Mouse (Mus musculus): ENCODE measurements around the gene Zfp825. TPM values are rescaled to one million over a fixed set of nuclear protein-coding genes. Genes with fewer than 3 reads are reported as not detected.
"Not testable (repeated sequence)": the region's sequence is repeated elsewhere in the genome, so short reads cannot be mapped to it uniquely, and the experiment has no call there.

Gene Zfp825
- total RNA-seq, 1 experiment, result 10.1 TPM

- Histone ChIP-seq H3K36me3 (ENCODE audit: control insufficient read depth, insufficient read depth, low read length, poor library complexity, severe bottlenecking) (no peaks in the 10 kb centered on the region), H3K4me1 (ENCODE audit: control insufficient read depth in 2 of 2, insufficient read depth in 2 of 2, low read length in 2 of 2, poor library complexity in 1 of 2) (no peaks in the 10 kb centered on the region), H3K27ac (ENCODE audit: insufficient read depth, low read depth, low read length, poor library complexity, severe bottlenecking) (peak overlapping the region; percentile 53), H3K9me3 (ENCODE audit: control insufficient read depth, insufficient read depth, low read depth, low read length) (no peaks in the 10 kb centered on the region), H3K9ac (ENCODE audit: insufficient read depth, low read depth, low read length, poor library complexity, severe bottlenecking) (peak overlapping the region; percentile 54), H3K4me3 (ENCODE audit: insufficient read depth in 1 of 2, low read depth in 1 of 2, low read length in 2 of 2, poor library complexity in 1 of 2, severe bottlenecking in 1 of 2) (peak overlapping the region; percentile 73 to 93)
- DNase-seq (ENCODE audit: low read depth, low spot score), result peak; percentile 59
- 0 out of 2 replicates have a peak, but pooled peaks have one; percentile 18 for TF ChIP-seq CHD2 (IDR thresholded peaks at IDR 0.05; ENCODE audit: low read depth, low read length)
- TF ChIP-seq MAFK (IDR thresholded peaks at IDR 0.05; ENCODE audit: insufficient read depth, low read depth, low read length), result no peak
- in situ Hi-C loops (cut with MboI; ENCODE audit: low sequenced_read_pairs in 2 of 2, unreplicated experiment in 2 of 2), result no loop called here
Observed at GRCm38 (mm10) chr13:74522481-74523237, 28.9 kb upstream of the Zfp825 start.

- in situ Hi-C loops (cut with MboI; ENCODE audit: low sequenced_read_pairs in 2 of 2, unreplicated experiment in 2 of 2); H3K27ac ChIP-seq (ENCODE audit: insufficient read depth, low read depth, low read length, poor library complexity, severe bottlenecking); H3K9me3 ChIP-seq (ENCODE audit: control insufficient read depth, insufficient read depth, low read depth, low read length); H3K4me1 ChIP-seq (ENCODE audit: control insufficient read depth in 2 of 2, insufficient read depth in 2 of 2, low read length in 2 of 2, poor library complexity in 1 of 2); DNase-seq (ENCODE audit: low read depth, low spot score); H3K36me3 ChIP-seq (ENCODE audit: control insufficient read depth, insufficient read depth, low read length, poor library complexity, severe bottlenecking): not testable (repeated sequence)
- peak overlapping the region; percentile 73 to 93 for H3K4me3 ChIP-seq (ENCODE audit: insufficient read depth in 1 of 2, low read depth in 1 of 2, low read length in 2 of 2, poor library complexity in 1 of 2, severe bottlenecking in 1 of 2)
- peak overlapping the region; percentile 75 for H3K9ac ChIP-seq (ENCODE audit: insufficient read depth, low read depth, low read length, poor library complexity, severe bottlenecking)
Observed at GRCm38 (mm10) chr13:74522141-74522480, 28.3 kb upstream of the Zfp825 start.

GRCm38 (mm10) chr13:74507981-74508380 lies 14.2 kb upstream of the Zfp825 start:
- H3K36me3 ChIP-seq (ENCODE audit: control insufficient read depth, insufficient read depth, low read length, poor library complexity, severe bottlenecking); DNase-seq (ENCODE audit: low read depth, low spot score); H3K4me1 ChIP-seq (ENCODE audit: control insufficient read depth in 2 of 2, insufficient read depth in 2 of 2, low read length in 2 of 2, poor library complexity in 1 of 2); in situ Hi-C loops (cut with MboI; ENCODE audit: low sequenced_read_pairs in 2 of 2, unreplicated experiment in 2 of 2); H3K27ac ChIP-seq (ENCODE audit: insufficient read depth, low read depth, low read length, poor library complexity, severe bottlenecking); H3K4me3 ChIP-seq (ENCODE audit: insufficient read depth in 1 of 2, low read depth in 1 of 2, low read length in 2 of 2, poor library complexity in 1 of 2, severe bottlenecking in 1 of 2); H3K9ac ChIP-seq (ENCODE audit: insufficient read depth, low read depth, low read length, poor library complexity, severe bottlenecking); H3K9me3 ChIP-seq (ENCODE audit: control insufficient read depth, insufficient read depth, low read depth, low read length): not testable (repeated sequence)

- not testable (repeated sequence) for H3K4me3 ChIP-seq (ENCODE audit: insufficient read depth in 1 of 2, low read depth in 1 of 2, low read length in 2 of 2, poor library complexity in 1 of 2, severe bottlenecking in 1 of 2)
Observed at GRCm38 (mm10) chr13:74502851-74503250, 9.1 kb upstream of the Zfp825 start.

GRCm38 (mm10) chr13:74499696-74500095 lies 5.9 kb upstream of the Zfp825 start:
- H3K27ac ChIP-seq (ENCODE audit: insufficient read depth, low read depth, low read length, poor library complexity, severe bottlenecking); H3K4me3 ChIP-seq (ENCODE audit: insufficient read depth in 1 of 2, low read depth in 1 of 2, low read length in 2 of 2, poor library complexity in 1 of 2, severe bottlenecking in 1 of 2); H3K9me3 ChIP-seq (ENCODE audit: control insufficient read depth, insufficient read depth, low read depth, low read length); in situ Hi-C loops (cut with MboI; ENCODE audit: low sequenced_read_pairs in 2 of 2, unreplicated experiment in 2 of 2); H3K9ac ChIP-seq (ENCODE audit: insufficient read depth, low read depth, low read length, poor library complexity, severe bottlenecking); H3K36me3 ChIP-seq (ENCODE audit: control insufficient read depth, insufficient read depth, low read length, poor library complexity, severe bottlenecking); H3K4me1 ChIP-seq (ENCODE audit: control insufficient read depth in 2 of 2, insufficient read depth in 2 of 2, low read length in 2 of 2, poor library complexity in 1 of 2); DNase-seq (ENCODE audit: low read depth, low spot score): not testable (repeated sequence)

More at GRCm38 (mm10) chr13:74502851-74503250, 9.1 kb upstream of the Zfp825 start:
- H3K27ac ChIP-seq (ENCODE audit: insufficient read depth, low read depth, low read length, poor library complexity, severe bottlenecking); H3K9ac ChIP-seq (ENCODE audit: insufficient read depth, low read depth, low read length, poor library complexity, severe bottlenecking); H3K36me3 ChIP-seq (ENCODE audit: control insufficient read depth, insufficient read depth, low read length, poor library complexity, severe bottlenecking); H3K4me1 ChIP-seq (ENCODE audit: control insufficient read depth in 2 of 2, insufficient read depth in 2 of 2, low read length in 2 of 2, poor library complexity in 1 of 2); in situ Hi-C loops (cut with MboI; ENCODE audit: low sequenced_read_pairs in 2 of 2, unreplicated experiment in 2 of 2); DNase-seq (ENCODE audit: low read depth, low spot score); H3K9me3 ChIP-seq (ENCODE audit: control insufficient read depth, insufficient read depth, low read depth, low read length): not testable (repeated sequence)

- H3K4me1 ChIP-seq (ENCODE audit: control insufficient read depth in 2 of 2, insufficient read depth in 2 of 2, low read length in 2 of 2, poor library complexity in 1 of 2); H3K9ac ChIP-seq (ENCODE audit: insufficient read depth, low read depth, low read length, poor library complexity, severe bottlenecking); H3K9me3 ChIP-seq (ENCODE audit: control insufficient read depth, insufficient read depth, low read depth, low read length); DNase-seq (ENCODE audit: low read depth, low spot score); H3K36me3 ChIP-seq (ENCODE audit: control insufficient read depth, insufficient read depth, low read length, poor library complexity, severe bottlenecking); H3K27ac ChIP-seq (ENCODE audit: insufficient read depth, low read depth, low read length, poor library complexity, severe bottlenecking); H3K4me3 ChIP-seq (ENCODE audit: insufficient read depth in 1 of 2, low read depth in 1 of 2, low read length in 2 of 2, poor library complexity in 1 of 2, severe bottlenecking in 1 of 2); in situ Hi-C loops (cut with MboI; ENCODE audit: low sequenced_read_pairs in 2 of 2, unreplicated experiment in 2 of 2): not testable (repeated sequence)
Observed at GRCm38 (mm10) chr13:74484326-74484725, 9.5 kb downstream of the Zfp825 start.

GRCm38 (mm10) chr13:74471468-74471867 lies 22.3 kb downstream of the Zfp825 start:
- in situ Hi-C loops (cut with MboI; ENCODE audit: low sequenced_read_pairs in 2 of 2, unreplicated experiment in 2 of 2); H3K4me3 ChIP-seq (ENCODE audit: insufficient read depth in 1 of 2, low read depth in 1 of 2, low read length in 2 of 2, poor library complexity in 1 of 2, severe bottlenecking in 1 of 2); H3K27ac ChIP-seq (ENCODE audit: insufficient read depth, low read depth, low read length, poor library complexity, severe bottlenecking); H3K9me3 ChIP-seq (ENCODE audit: control insufficient read depth, insufficient read depth, low read depth, low read length); DNase-seq (ENCODE audit: low read depth, low spot score); H3K36me3 ChIP-seq (ENCODE audit: control insufficient read depth, insufficient read depth, low read length, poor library complexity, severe bottlenecking); H3K9ac ChIP-seq (ENCODE audit: insufficient read depth, low read depth, low read length, poor library complexity, severe bottlenecking); H3K4me1 ChIP-seq (ENCODE audit: control insufficient read depth in 2 of 2, insufficient read depth in 2 of 2, low read length in 2 of 2, poor library complexity in 1 of 2): not testable (repeated sequence)
